Mouse (Mus musculus) small intestine, adult 2 months (tissue): ENCODE data around the gene Gm10974.

ENCODE experiments used
- CTCF ChIP-seq: fragments of 200-500 bp; IDR thresholded peaks from 2 replicates; pipeline ENCODE4 v1.5.1; 2012; ENCODE audit warnings: low read depth, mild to moderate bottlenecking, control low read depth, inconsistent platforms, low read length, moderate library complexity, mixed read lengths; ENCODE audit not compliant: insufficient replicate concordance, insufficient read length; ENCODE audit errors: extremely low read depth
- POLR2A ChIP-seq: fragments of 200-500 bp; IDR thresholded peaks from 2 replicates; pipeline ENCODE4 v1.6.1; 2012; ENCODE audit warnings: low read depth, mild to moderate bottlenecking, control low read depth, inconsistent platforms, low read length, moderate library complexity

DNA sequence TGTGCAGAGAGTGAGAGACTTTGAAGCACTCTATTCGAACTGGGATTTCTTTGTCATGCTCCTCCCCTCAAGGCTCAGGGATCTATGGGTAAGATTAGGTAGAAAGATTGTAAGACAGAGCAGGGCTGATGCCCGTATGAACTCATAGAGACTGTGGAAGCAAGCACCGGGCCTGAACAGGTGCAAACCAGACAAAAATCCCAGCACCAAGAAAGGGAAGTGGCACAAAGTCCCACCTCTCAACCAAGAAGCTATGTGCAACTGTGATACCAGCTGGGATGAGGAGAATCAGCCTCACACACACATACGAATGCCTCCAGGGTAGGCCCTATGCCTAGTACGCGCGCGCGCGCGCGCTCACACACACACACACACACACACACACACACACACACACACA, 20.1 kb downstream of the Gm10974 start:
- TF ChIP-seq CTCF (no peak), POLR2A (no peak)
